Mouse (Mus musculus): Measurements from ENCODE around the gene Bag5.

Gene Bag5

DNA sequence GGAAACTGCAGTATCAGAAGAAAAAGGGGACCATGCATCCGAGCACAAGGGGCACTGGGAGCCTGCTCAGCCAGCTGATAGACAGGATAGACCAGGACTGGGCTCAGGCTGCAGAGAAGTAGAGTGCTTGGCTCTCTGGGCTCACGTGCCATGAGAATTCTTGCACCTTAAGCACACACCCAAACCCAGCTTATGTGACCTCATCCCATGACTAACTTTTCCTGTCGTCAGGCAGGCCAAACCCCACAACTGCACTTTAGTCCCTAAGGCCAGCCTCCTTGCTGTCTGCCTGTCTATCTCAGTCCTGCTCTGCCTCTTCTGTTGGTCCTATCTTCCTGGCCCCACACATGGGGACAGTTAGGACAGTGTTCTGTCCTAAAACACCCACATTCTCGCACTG lies 15.3 kb downstream of the Bag5 start:
- no peaks in the 10 kb centered on the region for H3K36me3 ChIP-seq (ENCODE audit: control insufficient read depth, insufficient read depth, low read length, poor library complexity, severe bottlenecking)
- no peaks in the 10 kb centered on the region for H3K27me3 ChIP-seq (ENCODE audit: control insufficient read depth, insufficient read depth, low read length, poor library complexity, severe bottlenecking)
- DNase-seq (ENCODE audit: low read depth, low spot score) = no peak

DNA sequence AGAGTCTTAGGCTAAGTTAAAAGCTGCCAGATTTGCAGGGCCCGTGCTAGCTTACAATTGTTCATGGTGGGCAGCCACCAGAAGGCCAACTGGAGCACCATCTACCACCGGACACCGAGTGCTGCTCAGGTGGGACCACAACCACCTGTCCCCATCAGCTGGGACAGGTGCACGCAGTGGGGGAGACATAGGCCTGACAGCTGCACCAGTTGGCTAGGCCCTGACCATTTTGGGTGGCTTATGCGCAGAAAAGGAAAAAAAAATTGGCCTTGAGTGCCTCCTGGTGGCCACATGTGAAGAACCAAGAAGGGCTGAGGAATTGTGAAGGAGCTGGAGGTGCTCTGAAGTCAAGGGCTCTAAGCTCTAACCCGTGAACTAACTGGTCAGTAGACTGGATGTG lies 16.8 kb downstream of the Bag5 start:
- DNase-seq (ENCODE audit: low read depth, low spot score) = peak; percentile 79
- Histone ChIP-seq H3K36me3 (ENCODE audit: control insufficient read depth, insufficient read depth, low read length, poor library complexity, severe bottlenecking) (no peaks in the 10 kb centered on the region), H3K27me3 (ENCODE audit: control insufficient read depth, insufficient read depth, low read length, poor library complexity, severe bottlenecking) (no peaks in the 10 kb centered on the region)

DNA sequence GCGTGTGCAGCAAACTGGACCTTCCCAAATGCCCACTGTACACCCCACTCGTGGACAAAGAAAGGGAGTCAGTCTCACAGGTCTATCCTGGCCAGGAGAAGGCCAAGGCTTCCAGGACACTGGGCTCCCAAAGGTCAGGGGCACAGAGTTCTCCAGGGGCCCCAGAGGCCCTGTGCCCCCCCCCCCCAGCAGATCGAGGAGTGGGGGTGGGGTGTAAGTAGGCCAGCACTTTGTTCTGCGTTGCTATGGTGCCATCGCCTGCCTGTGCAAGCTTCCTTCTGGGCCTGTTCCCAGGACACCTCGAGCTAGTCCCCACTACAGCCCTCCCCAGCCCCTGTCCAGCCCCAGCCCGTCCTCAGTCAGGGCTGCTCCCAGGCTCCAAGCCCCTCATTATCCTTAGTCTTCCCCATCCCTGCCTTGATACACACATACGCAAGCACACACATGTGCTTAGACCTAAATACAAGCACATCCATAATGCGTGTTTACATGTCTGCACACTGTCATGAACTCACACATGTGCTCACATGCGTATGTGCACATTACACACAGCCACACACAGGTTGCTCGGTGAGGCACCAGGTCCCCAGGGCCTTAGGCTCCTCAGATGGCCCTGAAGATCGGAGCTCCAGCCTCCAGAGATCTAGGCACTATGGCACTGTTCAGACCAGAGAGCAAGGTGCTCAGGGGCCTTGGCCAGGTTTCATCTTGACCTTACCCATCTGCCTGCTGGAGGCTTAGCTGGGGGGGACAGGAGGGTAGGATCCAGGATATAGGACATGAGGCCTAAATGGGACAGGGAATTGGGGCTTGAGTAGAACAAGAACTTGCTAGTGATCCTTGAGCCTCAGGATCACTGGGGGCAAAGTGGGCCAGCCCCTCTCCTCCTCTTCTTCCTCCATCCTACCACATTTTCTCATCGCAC lies 17.9 kb downstream of the Bag5 start:
- DNase-seq (ENCODE audit: low read depth, low spot score) = no peak
- Histone ChIP-seq H3K36me3 (ENCODE audit: control insufficient read depth, insufficient read depth, low read length, poor library complexity, severe bottlenecking) (no peaks in the 10 kb centered on the region), H3K27me3 (ENCODE audit: control insufficient read depth, insufficient read depth, low read length, poor library complexity, severe bottlenecking) (no peaks in the 10 kb centered on the region)

DNA sequence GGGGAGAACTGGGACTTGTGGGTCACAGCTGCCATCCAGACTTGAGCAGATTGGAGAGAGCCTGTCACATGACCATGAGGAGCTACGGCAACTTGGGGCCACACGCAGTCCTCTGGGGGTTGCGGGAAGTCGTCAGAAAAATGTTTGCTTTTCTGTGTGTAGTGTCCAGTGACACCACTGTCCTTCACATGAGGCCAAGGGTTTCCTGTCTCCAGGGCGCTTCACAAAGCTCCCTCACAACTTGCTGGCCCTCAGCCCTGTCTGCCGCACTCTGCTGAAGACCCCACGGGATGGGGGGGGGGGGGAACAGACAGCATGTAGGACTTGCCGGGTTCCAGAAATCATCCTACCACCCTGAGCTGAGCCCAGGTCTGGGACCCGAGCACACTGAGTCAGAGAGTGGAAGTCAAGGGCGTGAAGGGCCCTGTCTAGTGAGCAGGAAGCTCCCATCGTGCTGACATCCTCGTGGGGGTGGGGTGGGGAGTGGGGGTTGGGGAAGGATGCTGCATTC lies 18.7 kb downstream of the Bag5 start:
- Histone ChIP-seq H3K27me3 (ENCODE audit: control insufficient read depth, insufficient read depth, low read length, poor library complexity, severe bottlenecking) (no peaks in the 10 kb centered on the region), H3K36me3 (ENCODE audit: control insufficient read depth, insufficient read depth, low read length, poor library complexity, severe bottlenecking) (no peaks in the 10 kb centered on the region)
- no peak for DNase-seq (ENCODE audit: low read depth, low spot score)

DNA sequence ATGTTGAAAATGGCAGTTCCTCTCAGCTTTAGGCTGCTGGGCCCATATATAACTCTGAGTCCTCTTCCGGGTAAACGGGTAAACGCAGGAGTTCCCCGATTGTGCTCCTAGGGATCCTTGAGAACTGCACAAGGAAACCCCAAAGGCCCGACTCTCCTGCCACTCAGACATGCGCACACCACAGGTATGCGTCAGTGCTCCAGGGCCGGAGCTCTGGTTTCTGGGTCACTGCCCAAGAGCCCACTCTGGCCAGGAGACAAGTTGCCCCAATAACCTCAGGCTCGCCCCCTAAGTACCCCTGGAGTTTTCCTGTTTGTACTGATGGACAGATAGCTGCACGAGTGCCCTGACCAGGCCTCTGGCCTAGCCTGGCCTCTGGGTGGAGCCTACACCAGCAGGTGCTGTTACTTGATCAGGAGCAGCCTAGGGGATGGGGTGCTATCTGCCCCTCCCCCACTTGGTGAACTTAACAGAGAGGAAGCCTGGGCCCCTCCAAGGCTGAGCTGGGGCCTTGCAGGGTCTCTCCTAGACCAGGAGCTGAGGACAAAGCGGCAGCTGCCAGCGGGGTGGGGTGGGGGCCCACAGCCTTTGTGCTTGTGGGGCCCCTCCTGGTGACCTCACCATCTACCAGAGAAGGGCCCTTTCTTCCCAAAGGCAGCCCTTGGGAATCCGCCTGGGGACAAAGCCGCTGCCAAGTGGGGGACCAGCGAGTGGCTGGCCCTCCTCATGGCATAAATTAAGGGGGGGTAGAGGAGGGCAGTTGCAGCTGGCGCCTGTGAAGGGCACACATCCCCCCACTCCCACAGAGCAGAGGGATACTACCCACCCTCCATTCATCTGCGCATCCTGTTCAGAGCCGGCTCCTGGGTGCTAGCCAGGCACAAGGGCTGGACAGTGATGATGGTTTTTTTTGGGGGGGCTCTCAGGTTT lies 19.5 kb downstream of the Bag5 start:
- H3K27me3 ChIP-seq (ENCODE audit: control insufficient read depth, insufficient read depth, low read length, poor library complexity, severe bottlenecking) = no peaks in the 10 kb centered on the region
- DNase-seq (ENCODE audit: low read depth, low spot score) = no peak
- H3K36me3 ChIP-seq (ENCODE audit: control insufficient read depth, insufficient read depth, low read length, poor library complexity, severe bottlenecking) = no peaks in the 10 kb centered on the region

DNA sequence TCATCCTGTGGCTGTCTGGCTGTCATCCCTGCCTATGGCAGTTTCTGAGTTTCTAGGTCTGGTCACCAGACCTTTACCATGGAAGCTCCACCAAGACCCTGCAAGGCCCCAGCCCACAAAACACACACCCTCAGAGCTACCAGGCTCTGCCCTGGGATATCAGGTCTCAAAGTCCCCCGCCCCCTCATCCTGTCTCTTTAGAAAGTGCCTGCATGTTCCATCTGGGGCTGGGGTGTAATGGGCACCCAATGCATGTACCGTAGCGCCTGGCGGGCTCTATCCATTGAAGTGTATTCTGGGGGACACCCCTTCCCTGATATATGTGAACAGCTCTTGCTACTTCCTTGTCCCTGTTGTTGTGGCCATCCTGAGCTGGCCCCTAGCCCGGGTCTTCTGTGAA lies 20.2 kb downstream of the Bag5 start:
- Histone ChIP-seq H3K36me3 (ENCODE audit: control insufficient read depth, insufficient read depth, low read length, poor library complexity, severe bottlenecking) (no peaks in the 10 kb centered on the region), H3K27me3 (ENCODE audit: control insufficient read depth, insufficient read depth, low read length, poor library complexity, severe bottlenecking) (no peaks in the 10 kb centered on the region)
- DNase-seq (ENCODE audit: low read depth, low spot score) = no peak

DNA sequence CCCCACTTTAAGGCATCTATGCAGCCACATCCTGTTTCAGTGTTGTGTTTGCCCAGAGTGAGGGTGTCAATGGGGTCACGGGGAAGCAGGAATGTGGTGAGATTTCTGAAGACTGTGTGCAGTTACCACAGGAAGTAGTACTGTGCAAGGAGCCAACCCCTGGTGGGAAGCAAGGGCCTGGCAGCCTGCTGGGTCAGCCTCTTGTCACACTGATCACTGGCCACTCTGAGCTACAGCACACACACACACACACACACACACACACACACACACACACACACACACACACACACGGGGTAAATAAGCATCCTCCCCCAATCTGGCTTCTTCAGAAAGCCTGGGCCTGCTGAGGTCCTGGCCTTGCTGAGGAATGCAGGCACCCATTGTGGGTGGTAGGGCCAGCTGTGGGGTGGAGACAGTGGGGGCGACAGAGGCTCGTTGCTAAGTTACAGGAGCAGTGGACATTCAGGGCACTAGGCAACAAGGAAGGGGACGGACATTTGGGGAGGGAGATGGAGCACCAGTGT lies 21.6 kb downstream of the Bag5 start:
- Histone ChIP-seq H3K27me3 (ENCODE audit: control insufficient read depth, insufficient read depth, low read length, poor library complexity, severe bottlenecking) (no peaks in the 10 kb centered on the region), H3K36me3 (ENCODE audit: control insufficient read depth, insufficient read depth, low read length, poor library complexity, severe bottlenecking) (no peaks in the 10 kb centered on the region)
- DNase-seq (ENCODE audit: low read depth, low spot score) = no peak

DNA sequence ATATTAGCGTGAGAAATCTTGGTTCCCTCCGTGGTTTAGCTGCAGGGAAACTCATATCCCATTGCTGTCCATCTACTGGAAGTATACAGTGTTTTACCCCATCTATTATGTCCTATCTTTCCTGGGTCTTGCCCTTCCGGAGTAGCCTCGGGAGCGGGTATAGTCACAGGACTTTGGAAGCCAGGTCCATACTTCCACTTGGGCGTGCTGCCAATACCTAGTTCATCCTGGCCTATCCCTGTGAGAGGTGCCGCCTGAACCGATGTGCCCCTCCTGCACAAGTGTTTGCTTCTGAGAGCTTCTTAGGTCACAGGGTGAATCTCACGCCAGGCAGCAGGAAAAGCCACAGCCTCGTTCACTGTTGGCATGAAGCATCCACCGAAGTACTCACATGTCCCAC lies 23.6 kb downstream of the Bag5 start:
- no peaks in the 10 kb centered on the region for H3K36me3 ChIP-seq (ENCODE audit: control insufficient read depth, insufficient read depth, low read length, poor library complexity, severe bottlenecking)
- DNase-seq (ENCODE audit: low read depth, low spot score) = no peak
- H3K27me3 ChIP-seq (ENCODE audit: control insufficient read depth, insufficient read depth, low read length, poor library complexity, severe bottlenecking) = no peaks in the 10 kb centered on the region

DNA sequence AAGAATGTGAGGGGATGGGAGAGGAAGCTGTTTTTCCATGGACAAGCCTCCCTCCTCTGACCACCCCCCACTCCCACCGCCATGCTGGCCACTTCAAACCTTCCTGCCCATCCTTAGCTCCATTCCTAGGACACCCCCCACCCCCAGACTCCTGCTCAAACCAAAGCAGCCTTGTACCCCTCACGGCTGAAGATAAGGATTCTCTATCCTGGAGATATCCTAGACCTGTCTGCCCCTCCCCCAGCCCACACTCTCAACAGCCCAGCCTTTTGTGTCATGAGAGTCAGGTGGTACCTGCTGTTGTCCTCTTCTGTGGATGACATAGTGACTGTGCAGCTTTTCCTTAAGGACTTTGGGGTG lies 25.0 kb downstream of the Bag5 start:
- no peaks in the 10 kb centered on the region; the same call in 1 of the 2 replicates for H3K36me3 ChIP-seq (ENCODE audit: control insufficient read depth, insufficient read depth, low read length, poor library complexity, severe bottlenecking)
- H3K27me3 ChIP-seq (ENCODE audit: control insufficient read depth, insufficient read depth, low read length, poor library complexity, severe bottlenecking) = no peaks in the 10 kb centered on the region
- no peak for DNase-seq (ENCODE audit: low read depth, low spot score)

DNA sequence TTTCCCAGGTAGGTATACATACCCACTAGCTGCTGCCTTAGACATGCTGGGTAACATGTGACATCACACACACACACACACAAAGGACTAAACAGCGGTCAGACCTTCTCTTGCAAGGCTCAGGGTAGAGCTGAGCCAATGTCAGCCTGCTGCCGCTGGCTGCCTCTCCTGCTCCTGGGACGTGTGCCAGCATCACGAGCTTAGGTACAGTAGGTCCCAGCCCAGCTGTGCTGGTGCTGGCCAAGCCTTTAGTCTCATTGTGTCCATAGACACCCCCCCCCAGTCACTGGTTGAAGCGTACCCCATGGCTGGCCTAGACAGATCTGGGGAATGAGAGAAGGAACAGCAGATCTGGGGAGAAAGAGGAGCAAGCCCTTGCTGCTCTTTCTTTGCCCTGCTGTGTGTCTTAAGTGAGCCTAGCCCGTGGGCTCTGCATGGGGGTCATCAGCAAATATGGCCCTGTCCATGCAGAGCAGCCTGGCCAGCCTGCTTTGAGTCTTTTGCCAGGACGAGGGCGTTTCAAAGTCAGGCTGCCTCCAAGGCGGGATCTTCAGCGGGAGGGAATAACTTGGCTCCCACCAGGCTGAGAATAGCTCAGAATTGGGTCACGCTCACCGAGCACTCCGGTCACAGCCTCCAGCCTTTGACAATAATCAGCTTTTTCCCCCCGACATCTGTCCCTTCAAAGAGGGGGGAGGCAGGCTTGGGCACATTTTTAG lies 25.5 kb downstream of the Bag5 start:
- H3K27me3 ChIP-seq (ENCODE audit: control insufficient read depth, insufficient read depth, low read length, poor library complexity, severe bottlenecking) = no peaks in the 10 kb centered on the region
- no peaks in the 10 kb centered on the region; the same call in 1 of the 2 replicates for H3K36me3 ChIP-seq (ENCODE audit: control insufficient read depth, insufficient read depth, low read length, poor library complexity, severe bottlenecking)
- no peak for DNase-seq (ENCODE audit: low read depth, low spot score)

DNA sequence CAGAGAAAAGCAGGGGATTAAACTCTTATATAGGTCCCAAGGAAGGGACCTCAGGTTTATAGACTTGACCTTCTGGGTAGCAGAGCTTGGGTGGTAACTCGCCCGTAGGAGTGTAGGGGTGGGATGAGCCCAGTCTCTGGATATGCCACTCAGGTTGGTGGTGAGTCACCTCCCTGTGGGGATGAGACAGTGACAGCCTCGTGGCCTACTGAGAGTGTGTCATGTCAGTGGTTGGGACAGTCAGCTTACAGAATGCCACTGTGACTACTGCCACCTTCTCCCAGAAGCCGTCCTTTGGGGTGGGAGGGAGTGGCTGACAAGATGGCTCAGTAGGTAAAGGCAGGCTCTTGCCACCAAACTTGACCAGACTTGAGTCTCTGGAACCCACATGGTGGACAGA lies 26.7 kb downstream of the Bag5 start:
- Histone ChIP-seq H3K27me3 (ENCODE audit: control insufficient read depth, insufficient read depth, low read length, poor library complexity, severe bottlenecking) (no peaks in the 10 kb centered on the region), H3K36me3 (ENCODE audit: control insufficient read depth, insufficient read depth, low read length, poor library complexity, severe bottlenecking) (no peaks in the 10 kb centered on the region; the same call in 1 of the 2 replicates)
- no peak for DNase-seq (ENCODE audit: low read depth, low spot score)

DNA sequence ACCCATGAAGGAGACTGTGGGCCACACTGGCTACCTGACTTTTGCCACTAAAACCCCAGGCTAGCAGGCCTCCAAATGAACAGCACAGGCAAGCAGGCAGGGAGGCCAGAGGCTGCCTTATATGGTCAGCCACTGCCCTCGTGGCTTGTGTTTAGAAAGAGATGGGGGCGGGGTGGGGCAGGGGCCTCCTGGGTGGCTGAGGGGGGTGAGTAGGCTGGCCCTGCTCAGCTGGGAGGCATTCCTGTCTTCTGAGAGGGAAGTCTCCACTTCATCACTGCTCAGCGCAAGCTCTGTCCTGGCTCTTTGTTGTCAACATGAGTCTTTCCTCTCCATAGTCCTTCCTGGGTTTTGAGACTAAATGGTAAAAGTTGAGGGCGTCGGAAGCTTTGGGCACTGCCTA lies 30.3 kb downstream of the Bag5 start:
- DNase-seq (ENCODE audit: low read depth, low spot score) = no peak
- no peaks in the 10 kb centered on the region; the same call in 1 of the 2 replicates for H3K36me3 ChIP-seq (ENCODE audit: control insufficient read depth, insufficient read depth, low read length, poor library complexity, severe bottlenecking)
- no peaks in the 10 kb centered on the region for H3K27me3 ChIP-seq (ENCODE audit: control insufficient read depth, insufficient read depth, low read length, poor library complexity, severe bottlenecking)

DNA sequence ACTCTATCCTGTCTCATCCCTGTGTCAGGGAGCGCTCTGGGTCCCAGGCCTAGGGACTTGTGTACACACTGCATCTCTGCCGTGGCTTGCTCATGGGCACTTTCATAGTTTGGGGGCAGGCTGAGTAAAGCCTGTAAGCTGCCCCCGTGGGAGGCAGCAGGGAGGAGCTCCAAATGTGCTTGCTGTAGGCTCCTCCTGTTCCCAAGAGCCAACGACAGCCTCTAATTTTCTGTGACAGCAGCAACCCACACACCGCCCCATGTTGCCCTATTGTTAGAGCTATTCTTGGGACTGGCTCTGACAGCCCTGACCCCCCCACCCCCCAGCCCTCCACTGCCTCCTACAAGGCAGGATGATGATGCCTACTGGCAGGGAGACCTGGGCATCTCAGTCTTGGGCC lies 31.1 kb downstream of the Bag5 start:
- H3K36me3 ChIP-seq (ENCODE audit: control insufficient read depth, insufficient read depth, low read length, poor library complexity, severe bottlenecking) = no peaks in the 10 kb centered on the region; the same call in 1 of the 2 replicates
- no peaks in the 10 kb centered on the region for H3K27me3 ChIP-seq (ENCODE audit: control insufficient read depth, insufficient read depth, low read length, poor library complexity, severe bottlenecking)
- DNase-seq (ENCODE audit: low read depth, low spot score) = no peak

DNA sequence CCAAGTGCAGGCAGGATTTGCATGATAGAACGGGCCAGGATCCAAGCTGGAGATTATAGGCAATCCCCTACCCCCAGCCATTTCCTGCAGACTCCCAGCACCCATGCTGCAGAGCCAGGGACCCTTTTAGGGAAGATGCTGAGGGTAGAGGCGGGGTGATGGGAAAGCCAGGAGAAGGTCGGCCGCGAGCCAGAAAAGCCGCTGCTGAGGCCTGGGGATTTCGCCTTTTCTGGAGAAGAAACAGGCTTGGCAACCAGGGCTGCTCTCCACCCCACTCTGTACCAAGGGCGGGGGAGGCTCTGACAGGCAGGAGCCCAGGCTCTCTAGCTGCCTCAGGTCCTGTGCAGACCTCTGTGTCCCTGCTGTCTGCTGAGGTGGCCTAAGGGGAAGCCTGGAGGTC lies 31.8 kb downstream of the Bag5 start:
- Histone ChIP-seq H3K36me3 (ENCODE audit: control insufficient read depth, insufficient read depth, low read length, poor library complexity, severe bottlenecking) (no peaks in the 10 kb centered on the region; the same call in 1 of the 2 replicates), H3K27me3 (ENCODE audit: control insufficient read depth, insufficient read depth, low read length, poor library complexity, severe bottlenecking) (no peaks in the 10 kb centered on the region)
- DNase-seq (ENCODE audit: low read depth, low spot score) = no peak

Measured in splenic B cell, adult 2 months (primary cell).